Mouse (Mus musculus): ENCODE measurements at regions not wholly inside any gene's neighbourhood (a gene's known extent, or its start where the extent isn't known, plus 50 kb on each side); places are given as distances from the start of the nearest gene placed in this dataset.

GRCm38 (mm10) chr10:125900562-125900961 lies 65.4 kb upstream of the Lrig3 start:
- TF ChIP-seq POLR2A (IDR thresholded peaks at IDR 0.05; ENCODE audit: insufficient read depth, low read depth, low read length) = no peak
- TF ChIP-seq CTCF (IDR thresholded peaks at IDR 0.05; ENCODE audit: insufficient read depth, low read depth, low read length) = no peak

All from olfactory bulb, adult 2 months (tissue).